Mouse (Mus musculus) hindbrain, embryonic 14.5 days (tissue): ENCODE measurements around the gene Celf2. TPM values are rescaled to one million over a fixed set of nuclear protein-coding genes. Genes with fewer than 3 reads are reported as not detected.

ENCODE experiments used
- ATAC-seq: fragments of 200-750 bp; cut with Nextera tagmentation; 2 replicates; pipeline ENCODE4 v1.8.0; 2017; ENCODE audit warnings: moderate number of reproducible peaks, mild to moderate bottlenecking, moderate TSS enrichment, moderate library complexity; ENCODE audit not compliant: low FRiP score
- DNase-seq: peaks from one replicate; pipeline ENCODE4 v3.0.0-alpha.2; 2015; ENCODE audit warnings: low spot score
- H3K27ac ChIP-seq: fragments of 300-500 bp; sonication (generic); 2 replicates; pipeline ENCODE4 v1.5.1; 2014; ENCODE audit warnings: mild to moderate bottlenecking, moderate library complexity
- H3K27me3 ChIP-seq: fragments of 300-500 bp; sonication (generic); 2 replicates; pipeline ENCODE4 v1.6.1; 2014; ENCODE audit warnings: mild to moderate bottlenecking, low read length, mixed read lengths; ENCODE audit not compliant: control insufficient read depth, insufficient read depth
- H3K36me3 ChIP-seq: fragments of 300-500 bp; sonication (generic); replicated peaks from 2 replicates; pipeline ENCODE4 v1.6.1; 2014; ENCODE audit not compliant: control insufficient read depth, insufficient read depth
- H3K4me1 ChIP-seq: fragments of 300-500 bp; sonication (generic); replicated peaks from 2 replicates; pipeline ENCODE4 v1.6.1; 2014; ENCODE audit warnings: antibody characterized with exemption, low read length, mixed read lengths; ENCODE audit not compliant: control insufficient read depth, insufficient read depth
- H3K4me2 ChIP-seq: fragments of 300-500 bp; sonication (generic); replicated peaks from 2 replicates; pipeline ENCODE4 v1.6.1; 2014; ENCODE audit warnings: mild to moderate bottlenecking, moderate library complexity
- H3K4me3 ChIP-seq: fragments of 300-500 bp; sonication (generic); replicated peaks from 2 replicates; pipeline ENCODE4 v1.5.1; 2014; ENCODE audit warnings: mild to moderate bottlenecking, low read length
- H3K9ac ChIP-seq: fragments of 300-500 bp; sonication (generic); 2 replicates; pipeline ENCODE4 v1.6.1; 2014
- H3K9me3 ChIP-seq: fragments of 300-500 bp; sonication (generic); 2 replicates; pipeline ENCODE4 v1.6.1; 2016; ENCODE audit warnings: low read length; ENCODE audit not compliant: control insufficient read depth
- WGBS: fragments of 180-500 bp; shearing (Covaris S2); extraction: QIAGEN DNeasy Blood & Tissue Kit; methylation state at CpG from one replicate; pipeline ENCODE4 v1.1.7; 2014; 5-methylcytosine and 5-hydroxymethylcytosine counted together
- polyA plus RNA-seq: library from polyadenylated mRNA; unstranded; fragments of >200 nt; fragmentation: Nextera tagmentation; extraction: Ambion mirVana; gene quantifications from 2 replicates; pipeline ENCODE4 v1.2.1, GENCODE M21; 2014

The Celf2 gene
- polyA plus RNA-seq, 1 experiment from 2014 or later: 131 TPM

DNA sequence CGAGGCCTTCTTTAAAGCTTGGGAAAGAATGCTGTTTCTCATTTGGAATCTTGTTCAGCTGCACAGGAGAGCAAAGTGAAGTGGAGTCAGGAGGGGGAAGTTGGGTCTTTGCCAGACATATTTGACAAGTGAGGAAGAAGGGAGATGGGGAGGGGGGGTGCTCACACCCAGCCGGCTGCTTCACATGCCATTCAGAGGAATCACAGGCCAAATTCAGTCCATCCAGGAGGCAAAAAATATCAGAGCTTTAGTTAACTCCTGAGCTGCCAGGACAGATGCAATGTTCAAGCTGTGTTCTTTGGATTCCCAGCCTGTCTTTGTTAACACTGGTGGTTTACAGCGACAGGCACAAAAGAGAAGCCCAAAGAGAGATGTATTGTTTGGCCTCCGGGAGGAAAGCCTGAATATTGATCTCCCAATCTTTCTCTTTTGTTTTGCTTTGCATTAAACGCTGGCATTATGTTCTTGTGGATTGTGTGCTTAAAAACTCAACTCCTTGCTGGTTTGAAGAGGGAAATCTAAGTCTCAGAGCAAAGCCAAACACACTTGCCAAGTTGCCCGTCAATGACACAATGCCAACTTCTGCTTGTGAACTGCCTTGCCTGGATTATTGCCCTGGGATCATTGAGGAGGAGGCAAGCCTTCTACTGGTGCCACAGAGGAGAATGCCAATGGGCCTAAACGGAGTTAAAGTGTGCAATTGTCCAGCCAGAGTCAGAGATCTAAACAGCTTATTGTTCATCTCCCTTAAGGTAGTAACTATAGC, 420.1 kb downstream of the Celf2 start:
- Histone ChIP-seq H3K4me3 (no peak overlapping the region), H3K27me3 (no peaks in the 10 kb centered on the region), H3K4me2 (no peak overlapping the region), H3K9me3 (no peaks in the 10 kb centered on the region), H3K36me3 (no peaks in the 10 kb centered on the region), H3K9ac (0 out of 2 replicates have a peak overlapping the region, but pooled peaks have one; percentile 13), H3K27ac (peak overlapping the region; percentile 54), H3K4me1 (peaks cover 23% of the 10 kb centered on the region)
- WGBS: 7% methylated on average over 7 of the region's 7 CpGs
- DNase-seq (peak; percentile 77), ATAC-seq (peak; percentile 88)

DNA sequence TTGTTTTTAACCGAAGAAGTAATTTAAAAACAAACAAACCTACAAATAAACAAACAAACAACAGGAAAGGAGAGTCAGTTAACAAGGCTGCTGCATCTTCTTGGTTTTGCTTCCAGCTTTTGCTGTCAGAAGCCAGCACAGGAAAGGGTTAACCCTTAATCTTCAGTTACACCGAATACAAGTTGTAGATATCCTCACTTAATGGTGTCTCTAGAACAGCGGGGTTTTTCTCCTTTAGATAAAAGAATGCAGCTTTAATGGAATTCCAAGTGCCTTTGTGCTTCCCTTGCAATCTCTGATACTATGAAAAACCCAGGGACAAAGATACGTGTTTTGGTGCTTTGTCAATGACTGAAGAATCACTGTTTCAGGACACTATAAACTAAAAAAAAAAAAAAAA, 420.8 kb downstream of the Celf2 start:
- H3K36me3 ChIP-seq: no peaks in the 10 kb centered on the region
- no peaks in the 10 kb centered on the region for H3K27me3 ChIP-seq
- no peak overlapping the region for H3K4me2 ChIP-seq
- no peak overlapping the region for H3K9ac ChIP-seq
- ATAC-seq (no peak), DNase-seq (peak; percentile 47)
- H3K9me3 ChIP-seq: no peaks in the 10 kb centered on the region
- H3K27ac ChIP-seq: peak overlapping the region; percentile 54
- H3K4me1 ChIP-seq: peaks cover 20% of the 10 kb centered on the region
- WGBS: 19% methylated on average over 4 of the region's 4 CpGs
- no peak overlapping the region for H3K4me3 ChIP-seq

DNA sequence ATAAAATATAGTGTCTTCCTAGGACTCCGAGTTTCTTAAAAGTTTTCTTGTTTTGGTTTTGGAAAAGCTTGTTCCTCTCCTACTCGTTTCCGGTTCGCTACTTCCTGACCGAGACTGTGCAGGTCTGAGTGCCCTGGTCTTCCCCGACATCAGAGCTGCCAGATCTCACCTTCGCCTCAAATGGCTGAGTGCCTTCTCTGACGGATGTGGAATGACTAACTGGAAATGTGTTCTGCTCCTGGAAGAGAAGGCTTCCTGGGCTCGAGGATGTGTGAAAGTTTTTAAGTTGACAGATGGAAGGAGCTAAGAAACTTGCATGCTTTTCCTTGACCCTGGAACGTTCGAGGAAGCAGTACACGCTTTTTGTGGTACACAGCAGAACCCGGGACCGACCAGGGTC, 421.9 kb downstream of the Celf2 start:
- Histone ChIP-seq H3K4me1 (peaks cover 17% of the 10 kb centered on the region), H3K27ac (no peak overlapping the region), H3K27me3 (no peaks in the 10 kb centered on the region), H3K4me3 (no peak overlapping the region), H3K36me3 (no peaks in the 10 kb centered on the region), H3K4me2 (no peak overlapping the region), H3K9ac (no peak overlapping the region), H3K9me3 (no peaks in the 10 kb centered on the region)
- 76% methylated on average over 14 of the region's 14 CpGs for WGBS
- DNase-seq (no peak), ATAC-seq (no peak)

DNA sequence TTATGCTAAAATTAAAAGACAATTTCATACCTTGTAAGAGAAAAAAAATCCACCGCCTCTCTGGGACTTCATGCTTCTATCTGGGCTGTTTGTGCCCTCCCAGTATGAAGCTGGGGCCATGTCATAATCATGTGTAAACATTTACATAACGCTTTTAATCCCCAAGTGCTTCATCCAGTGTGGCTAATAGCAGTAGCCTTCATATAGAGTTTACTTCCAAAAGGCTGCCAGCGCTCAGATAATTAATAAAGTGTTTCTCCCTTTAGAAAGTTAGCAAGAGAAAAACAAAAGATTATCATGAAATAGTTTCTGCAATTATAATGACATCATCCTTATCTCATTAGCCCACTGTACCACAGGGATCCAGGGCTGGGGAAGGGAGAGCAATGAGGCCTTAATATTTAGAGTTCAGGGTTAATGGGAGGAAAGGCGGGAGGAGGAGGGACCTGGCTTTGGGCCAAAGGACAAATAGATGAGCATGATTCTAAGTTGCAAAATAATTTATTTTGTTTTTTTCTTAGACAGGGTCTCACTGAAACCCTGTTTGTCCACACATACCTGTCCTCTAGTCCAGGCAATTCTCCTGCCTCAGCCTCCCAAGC, 425.8 kb downstream of the Celf2 start:
- no peak overlapping the region for H3K4me3 ChIP-seq
- H3K4me2 ChIP-seq: no peak overlapping the region
- H3K9ac ChIP-seq: no peak overlapping the region
- 69% methylated on average over 4 of the region's 4 CpGs for WGBS
- H3K27ac ChIP-seq: no peak overlapping the region
- no peaks in the 10 kb centered on the region for H3K9me3 ChIP-seq
- no peak for DNase-seq
- no peak for ATAC-seq
- H3K27me3 ChIP-seq: no peaks in the 10 kb centered on the region
- no peaks in the 10 kb centered on the region for H3K36me3 ChIP-seq
- H3K4me1 ChIP-seq: peaks cover 16% of the 10 kb centered on the region; the same call in 1 of the 2 replicates

DNA sequence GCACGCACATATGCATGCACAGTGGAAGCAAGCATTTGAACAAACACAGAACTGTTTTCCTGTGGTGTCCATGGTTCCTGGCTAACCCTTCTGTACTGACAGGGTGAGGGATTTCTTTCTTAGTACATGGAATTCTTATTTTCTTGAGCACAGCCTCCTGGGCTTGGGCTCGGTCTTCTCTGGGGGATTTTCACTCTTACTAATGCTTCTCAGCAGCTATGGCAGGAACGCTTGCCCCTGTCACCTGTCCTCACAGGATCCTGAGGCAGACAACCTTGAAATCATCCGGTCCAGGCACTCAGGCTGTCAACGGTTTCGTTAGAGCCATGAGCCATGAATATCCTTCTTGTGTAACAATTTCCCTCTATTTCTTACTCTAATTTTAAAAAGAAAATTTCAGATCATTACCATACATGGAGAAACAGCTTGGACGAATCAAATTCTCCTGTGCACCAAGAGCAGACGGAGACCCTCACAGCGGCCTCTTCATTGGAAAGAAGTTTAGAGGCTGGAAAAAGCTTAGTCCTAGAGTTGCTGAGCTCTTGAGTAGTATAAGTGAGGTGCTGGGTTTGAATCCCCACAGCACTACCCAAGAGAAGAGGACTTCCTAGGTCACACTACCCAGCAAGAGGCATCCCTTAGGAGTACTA, 426.9 kb downstream of the Celf2 start:
- no peak overlapping the region for H3K4me2 ChIP-seq
- peaks cover 2% of the 10 kb centered on the region for H3K9me3 ChIP-seq
- ATAC-seq: no peak
- H3K9ac ChIP-seq: no peak overlapping the region
- WGBS: 77% methylated on average over 9 of the region's 9 CpGs
- no peaks in the 10 kb centered on the region for H3K27me3 ChIP-seq
- peaks cover 13% of the 10 kb centered on the region; the same call in 1 of the 2 replicates for H3K4me1 ChIP-seq
- no peak for DNase-seq
- no peak overlapping the region for H3K27ac ChIP-seq
- H3K4me3 ChIP-seq: no peak overlapping the region
- H3K36me3 ChIP-seq: no peaks in the 10 kb centered on the region

DNA sequence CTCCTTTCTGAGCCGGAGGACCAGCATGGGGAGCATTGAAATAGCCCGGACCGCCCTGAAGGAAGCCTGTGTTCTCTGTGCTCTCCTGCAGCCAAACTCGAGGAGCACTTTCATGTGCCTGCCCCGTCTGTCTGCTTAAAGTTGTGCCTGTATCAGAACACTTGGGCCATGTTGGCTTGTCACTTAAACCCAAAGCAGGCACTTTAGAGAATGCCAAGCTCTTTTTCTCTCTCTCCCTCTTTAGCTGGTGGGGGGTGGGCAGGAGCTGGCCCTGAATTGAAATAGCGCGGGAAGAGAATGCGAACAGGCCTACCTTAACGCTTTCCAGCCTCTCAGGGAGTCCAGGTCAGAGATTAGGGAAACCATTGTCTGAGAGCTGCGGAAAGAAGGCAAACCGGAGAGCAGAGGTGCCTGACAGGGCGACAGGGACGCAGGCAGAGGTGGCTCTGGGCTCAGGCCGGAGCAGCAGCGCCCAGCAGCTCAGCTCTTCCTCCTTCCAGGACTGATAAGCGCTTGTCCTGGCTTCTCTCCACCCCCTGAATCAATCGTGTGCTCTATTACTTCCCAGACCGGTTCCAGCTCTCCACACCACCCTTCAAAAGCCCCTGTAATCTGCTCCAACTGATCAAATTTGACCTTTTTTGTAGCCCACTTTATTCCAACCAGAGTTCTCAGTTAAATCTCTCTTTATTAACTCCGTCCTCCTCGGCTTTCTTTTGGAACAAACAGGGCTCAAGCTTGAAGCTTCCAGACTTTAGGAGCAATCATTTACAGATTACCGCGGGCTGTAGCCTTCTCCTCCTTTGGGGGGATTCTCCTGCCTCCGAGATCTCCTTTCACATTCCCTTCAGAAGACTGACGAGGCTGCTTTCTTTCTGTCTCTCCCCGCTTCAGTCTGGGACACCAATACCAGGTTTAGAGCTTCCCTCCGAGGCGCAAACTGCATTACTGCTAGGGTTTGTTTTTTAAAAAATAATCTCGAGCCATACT, 428.3 kb downstream of the Celf2 start:
- ATAC-seq: peak; percentile 63; the same call in 1 of the 2 replicates
- Histone ChIP-seq H3K27ac (no peak overlapping the region), H3K27me3 (no peaks in the 10 kb centered on the region), H3K4me3 (peak overlapping the region; percentile 13), H3K9ac (peak overlapping the region; percentile 40), H3K4me2 (peak overlapping the region; percentile 49), H3K9me3 (peaks cover 12% of the 10 kb centered on the region), H3K36me3 (no peaks in the 10 kb centered on the region), H3K4me1 (0 out of 2 replicates have a peak, but pooled peaks cover 13% of the 10 kb centered on the region)
- 6% methylated on average over 28 of the region's 28 CpGs for WGBS
- no peak for DNase-seq

DNA sequence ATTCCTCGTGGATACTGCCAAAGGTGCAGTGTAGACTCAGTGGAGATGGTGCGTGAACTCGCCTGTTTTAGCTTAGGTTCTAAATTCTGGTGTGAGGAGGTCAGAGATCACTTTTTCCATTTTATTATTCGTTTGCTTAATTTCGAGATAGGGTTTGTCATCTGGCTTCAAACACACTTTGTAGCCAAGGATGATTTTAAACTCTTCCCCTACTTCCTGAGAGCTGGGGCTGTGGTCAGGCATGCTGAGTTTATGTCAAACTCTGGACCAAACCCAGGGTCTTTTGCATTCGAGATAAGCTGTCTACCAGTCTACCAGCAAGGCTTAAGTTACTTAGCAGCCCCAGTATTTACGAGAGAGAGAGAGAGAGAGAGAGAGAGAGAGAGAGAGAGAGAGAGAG, 429.3 kb downstream of the Celf2 start:
- Histone ChIP-seq H3K9me3 (peaks cover 19% of the 10 kb centered on the region), H3K27me3 (no peaks in the 10 kb centered on the region), H3K36me3 (no peaks in the 10 kb centered on the region), H3K27ac (no peak overlapping the region), H3K4me1 (0 out of 2 replicates have a peak, but pooled peaks cover 13% of the 10 kb centered on the region), H3K4me3 (no peak overlapping the region), H3K9ac (no peak overlapping the region), H3K4me2 (no peak overlapping the region)
- ATAC-seq (no peak), DNase-seq (no peak)
- WGBS: 77% methylated on average over 7 of the region's 7 CpGs

DNA sequence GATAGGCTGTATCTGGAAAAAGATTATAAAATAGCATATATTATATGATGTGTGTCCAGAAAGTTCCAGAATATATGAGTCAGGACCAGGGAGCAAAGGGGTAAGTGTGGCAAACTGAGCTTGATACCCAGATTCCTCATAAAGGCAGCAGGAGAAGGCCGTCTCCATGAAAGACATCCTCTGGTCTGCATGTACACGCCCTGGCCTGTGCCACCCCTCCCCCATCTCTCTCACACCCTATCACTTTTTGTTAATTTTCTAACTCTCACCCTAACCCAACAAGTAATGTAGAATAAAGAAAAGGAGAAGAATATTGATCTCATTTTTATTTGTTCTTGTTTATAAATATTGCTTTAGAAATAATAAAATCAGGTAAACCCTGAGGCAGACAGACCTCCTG, 430.0 kb downstream of the Celf2 start:
- H3K4me1 ChIP-seq: 0 out of 2 replicates have a peak, but pooled peaks cover 13% of the 10 kb centered on the region
- H3K36me3 ChIP-seq: no peaks in the 10 kb centered on the region

More for the DNA sequence above, 430.0 kb downstream of the Celf2 start:
- H3K4me3 ChIP-seq: no peak overlapping the region
- H3K9me3 ChIP-seq: peaks cover 19% of the 10 kb centered on the region
- no peaks in the 10 kb centered on the region for H3K27me3 ChIP-seq
- H3K9ac ChIP-seq: no peak overlapping the region
- 76% methylated on average over 2 of the region's 2 CpGs for WGBS
- H3K27ac ChIP-seq: no peak overlapping the region
- no peak for ATAC-seq
- no peak for DNase-seq
- no peak overlapping the region for H3K4me2 ChIP-seq
